ENCODE assay signal across 8 mouse cellular contexts in genomic region chr2:153943537-153943936, GRCm38 (mm10). TPM values are rescaled to one million over a fixed set of nuclear protein-coding genes. Genes with fewer than 3 reads are reported as not detected.
A peak's percentile ranks its signal among the peaks of the same experiment; 100 is the strongest.
DNase-seq lines count a peak whose midpoint lies in the region; ATAC-seq and TF ChIP-seq lines count a peak whose summit lies in the region.

No protein-coding gene starts in this region.

- TF ChIP-seq POLR2A in testis, adult 2 months (IDR thresholded peaks at IDR 0.05; ENCODE audit: control insufficient read depth, low read depth, low read length), result no peak

- no peak overlapping the region for H3K9ac ChIP-seq in forebrain, postnatal 0 days
- H3K9ac ChIP-seq in forebrain, embryonic 13.5 days, result no peak overlapping the region

- WGBS in forebrain, postnatal 0 days, result 43% methylated on average over 3 of the region's 3 CpGs
- 45% methylated on average over 3 of the region's 3 CpGs for WGBS in forebrain, embryonic 13.5 days

- TF ChIP-seq CTCF in forebrain, postnatal 0 days (IDR thresholded peaks at IDR 0.05; ENCODE audit: low read depth), result peak; percentile 72
- peak; percentile 70 for TF ChIP-seq CTCF in testis, adult 2 months (IDR thresholded peaks at IDR 0.05; ENCODE audit: control insufficient read depth, insufficient read depth, insufficient replicate concordance, low read depth, low read length)

- no peak overlapping the region for H3K4me3 ChIP-seq in forebrain, postnatal 0 days (ENCODE audit: low read depth, low read length)
- H3K4me3 ChIP-seq in forebrain, embryonic 13.5 days, result no peak overlapping the region
- no peak overlapping the region for H3K4me3 ChIP-seq in testis, adult 2 months (ENCODE audit: control insufficient read depth, low read depth, low read length)

- H3K9me3 ChIP-seq in forebrain, postnatal 0 days (ENCODE audit: low read length), result no peaks in the 10 kb centered on the region
- no peaks in the 10 kb centered on the region for H3K9me3 ChIP-seq in forebrain, embryonic 13.5 days (replicated peaks)

- H3K27ac ChIP-seq in forebrain, postnatal 0 days (ENCODE audit: low read depth, low read length), result no peak overlapping the region
- H3K27ac ChIP-seq in forebrain, embryonic 13.5 days, result no peak overlapping the region
- H3K27ac ChIP-seq in testis, adult 2 months (ENCODE audit: control insufficient read depth, insufficient read depth, low read depth, low read length), result no peak overlapping the region

- peak; percentile 48 for DNase-seq in forebrain, postnatal 0 days
- DNase-seq in A20 (ENCODE audit: low read depth, low spot score), result peak; percentile 68
- DNase-seq in adrenal gland, postnatal 25 days, result peak; percentile 53
- DNase-seq in embryo, embryonic 11 days, result peak; percentile 55
- DNase-seq in layer of hippocampus, adult 11-12 months (ENCODE audit: low spot score), result peak; percentile 76

- H3K4me2 ChIP-seq in forebrain, postnatal 0 days (ENCODE audit: low read depth), result no peak overlapping the region
- H3K4me2 ChIP-seq in forebrain, embryonic 13.5 days, result no peak overlapping the region

- ATAC-seq in forebrain, postnatal 0 days, result no peak
- ATAC-seq in forebrain, embryonic 13.5 days, result no peak
- ATAC-seq in megakaryocyte progenitor cell, adult 5-6 weeks (replicated peaks; ENCODE audit: poor library complexity), result peak; percentile 58

- H3K4me1 ChIP-seq in forebrain, postnatal 0 days (ENCODE audit: insufficient read depth), result no peaks in the 10 kb centered on the region
- no peaks in the 10 kb centered on the region for H3K4me1 ChIP-seq in forebrain, embryonic 13.5 days
- H3K4me1 ChIP-seq in testis, adult 2 months (ENCODE audit: control insufficient read depth, insufficient read depth, low read length), result peaks cover 12% of the 10 kb centered on the region

- H3K27me3 ChIP-seq in forebrain, postnatal 0 days (ENCODE audit: insufficient read depth, low read length), result no peaks in the 10 kb centered on the region
- no peaks in the 10 kb centered on the region for H3K27me3 ChIP-seq in forebrain, embryonic 13.5 days
- H3K27me3 ChIP-seq in testis, adult 2 months (ENCODE audit: control insufficient read depth, insufficient read depth, low read length), result no peaks in the 10 kb centered on the region

- H3K36me3 ChIP-seq in forebrain, postnatal 0 days (ENCODE audit: insufficient read depth), result no peaks in the 10 kb centered on the region
- H3K36me3 ChIP-seq in forebrain, embryonic 13.5 days (ENCODE audit: poor library complexity, severe bottlenecking), result no peaks in the 10 kb centered on the region
- H3K36me3 ChIP-seq in testis, adult 2 months (ENCODE audit: control insufficient read depth, insufficient read depth, low read length), result no peaks in the 10 kb centered on the region

RNA-seq across cellular contexts. Expression of gene Bpifb4, which starts 5.5 kb away (rescaled TPM):
- total RNA-seq in forebrain, postnatal 0 days (2014; rRNA removed), result not detected in 2 replicates
- not detected in 2 replicates for polyA plus RNA-seq in forebrain, postnatal 0 days (2015; fragmentation: Nextera tagmentation; extraction: Ambion mirVana)
- polyA plus RNA-seq in forebrain, embryonic 13.5 days (2015; fragmentation: Nextera tagmentation; extraction: Ambion mirVana), result not detected in 2 replicates
- not detected in 2 replicates for total RNA-seq in adrenal gland, postnatal 25 days (2021)
- total RNA-seq in megakaryocyte progenitor cell, adult 5-6 weeks (2015), result not detected in 2 replicates
- not detected in 2 replicates for total RNA-seq in megakaryocyte progenitor cell, adult 5-6 weeks (2017)
- 0.33 and 0.64 TPM in 2 replicates for polyA plus RNA-seq in testis, adult 2 months (2012; rRNA removed)

RNA-seq across cellular contexts. Expression of gene Bpifb3, which starts 25.5 kb away (rescaled TPM):
- total RNA-seq in forebrain, postnatal 0 days (2014; rRNA removed), result not detected in 2 replicates
- 0.10 TPM in 1 of 2 replicates, not detected in the other for polyA plus RNA-seq in forebrain, postnatal 0 days (2015; fragmentation: Nextera tagmentation; extraction: Ambion mirVana)
- polyA plus RNA-seq in forebrain, embryonic 13.5 days (2015; fragmentation: Nextera tagmentation; extraction: Ambion mirVana), result not detected in 2 replicates
- not detected in 2 replicates for total RNA-seq in adrenal gland, postnatal 25 days (2021)
- not detected in 2 replicates for total RNA-seq in megakaryocyte progenitor cell, adult 5-6 weeks (2015)
- not detected in 2 replicates for total RNA-seq in megakaryocyte progenitor cell, adult 5-6 weeks (2017)
- polyA plus RNA-seq in testis, adult 2 months (2012; rRNA removed), result 5.0 and 5.4 TPM in 2 replicates

RNA-seq across cellular contexts. Expression of gene Bpifa6, which starts 31.2 kb away (rescaled TPM):
- total RNA-seq in forebrain, postnatal 0 days (2014; rRNA removed), result not detected in 2 replicates
- polyA plus RNA-seq in forebrain, postnatal 0 days (2015; fragmentation: Nextera tagmentation; extraction: Ambion mirVana), result not detected in 2 replicates
- polyA plus RNA-seq in forebrain, embryonic 13.5 days (2015; fragmentation: Nextera tagmentation; extraction: Ambion mirVana), result not detected in 2 replicates
- not detected in 2 replicates for total RNA-seq in adrenal gland, postnatal 25 days (2021)
- total RNA-seq in megakaryocyte progenitor cell, adult 5-6 weeks (2015), result not detected in 2 replicates
- not detected in 2 replicates for total RNA-seq in megakaryocyte progenitor cell, adult 5-6 weeks (2017)
- polyA plus RNA-seq in testis, adult 2 months (2012; rRNA removed), result 7.6 and 9.6 TPM in 2 replicates

RNA-seq across cellular contexts. Expression of gene Bpifb6, which starts 43.3 kb away (rescaled TPM):
- 0.46 TPM in 1 of 2 replicates, not detected in the other for total RNA-seq in forebrain, postnatal 0 days (2014; rRNA removed)
- polyA plus RNA-seq in forebrain, postnatal 0 days (2015; fragmentation: Nextera tagmentation; extraction: Ambion mirVana), result not detected in 2 replicates
- polyA plus RNA-seq in forebrain, embryonic 13.5 days (2015; fragmentation: Nextera tagmentation; extraction: Ambion mirVana), result not detected in 2 replicates
- 6.3 and 7.2 TPM in 2 replicates for total RNA-seq in adrenal gland, postnatal 25 days (2021)
- total RNA-seq in megakaryocyte progenitor cell, adult 5-6 weeks (2015), result not detected in 2 replicates
- not detected in 2 replicates for total RNA-seq in megakaryocyte progenitor cell, adult 5-6 weeks (2017)
- 0.21 and 0.36 TPM in 2 replicates for polyA plus RNA-seq in testis, adult 2 months (2012; rRNA removed)
